Mouse (Mus musculus) liver, embryonic 12.5 days (tissue): Measurements from ENCODE around the gene Hoxd12. TPM values are rescaled to one million over a fixed set of nuclear protein-coding genes. Genes with fewer than 3 reads are reported as not detected.

Experiments
- ATAC-seq: fragments of 200-750 bp; cut with Nextera tagmentation; 2 replicates; pipeline ENCODE4 v1.8.0; 2017; ENCODE audit warnings: moderate number of reproducible peaks, mild to moderate bottlenecking, moderate library complexity
- H3K27ac ChIP-seq: fragments of 300-500 bp; sonication (generic); 2 replicates; pipeline ENCODE4 v1.5.1; 2016; ENCODE audit warnings: mild to moderate bottlenecking
- H3K27me3 ChIP-seq: fragments of 300-500 bp; sonication (generic); replicated peaks from 2 replicates; pipeline ENCODE4 v1.6.1; 2016; ENCODE audit warnings: mild to moderate bottlenecking, moderate library complexity
- H3K36me3 ChIP-seq: fragments of 300-500 bp; sonication (generic); 2 replicates; pipeline ENCODE4 v1.6.1; 2016; ENCODE audit warnings: mild to moderate bottlenecking, moderate library complexity
- H3K4me1 ChIP-seq: fragments of 300-500 bp; sonication (generic); 2 replicates; pipeline ENCODE4 v1.6.1; 2016
- H3K4me2 ChIP-seq: fragments of 300-500 bp; sonication (generic); 2 replicates; pipeline ENCODE4 v1.6.1; 2016; ENCODE audit warnings: mild to moderate bottlenecking, moderate library complexity
- H3K4me3 ChIP-seq: fragments of 300-500 bp; sonication (generic); 2 replicates; pipeline ENCODE4 v1.5.1; 2016; ENCODE audit warnings: mild to moderate bottlenecking, moderate library complexity
- H3K9ac ChIP-seq: fragments of 300-500 bp; sonication (generic); 2 replicates; pipeline ENCODE4 v1.6.1; 2016; ENCODE audit warnings: mild to moderate bottlenecking, moderate library complexity
- H3K9me3 ChIP-seq: fragments of 300-500 bp; sonication (generic); replicated peaks from 2 replicates; pipeline ENCODE4 v1.6.1; 2016; ENCODE audit warnings: mild to moderate bottlenecking, moderate library complexity
- WGBS: fragments of 180-500 bp; shearing (Covaris S2); methylation state at CpG from one replicate; pipeline ENCODE4 v1.1.7; 2016; ENCODE audit not compliant: insufficient replicate concordance; 5-methylcytosine and 5-hydroxymethylcytosine counted together
- polyA plus RNA-seq: library from polyadenylated mRNA; unstranded; fragments of >200 nt; fragmentation: Nextera tagmentation; extraction: Ambion mirVana; gene quantifications from 2 replicates; pipeline ENCODE4 v1.2.1, GENCODE M21; 2016

Gene Hoxd12
- polyA plus RNA-seq, 1 experiment from 2014 or later = not detected

GRCm38 (mm10) chr2:74703317-74703716 lies 28.5 kb downstream of the Hoxd12 start:
- Histone ChIP-seq H3K9ac (no peak overlapping the region), H3K4me1 (peaks cover 16% of the 10 kb centered on the region), H3K4me3 (no peak overlapping the region), H3K27ac (no peak overlapping the region), H3K4me2 (no peak overlapping the region), H3K27me3 (peaks cover 99% of the 10 kb centered on the region), H3K36me3 (no peaks in the 10 kb centered on the region), H3K9me3 (no peaks in the 10 kb centered on the region)
- WGBS = 13% methylated on average over 10 of the region's 10 CpGs
- no peak for ATAC-seq

- Histone ChIP-seq H3K4me2 (no peak overlapping the region), H3K27me3 (peaks cover 99% of the 10 kb centered on the region), H3K4me1 (peaks cover 13% of the 10 kb centered on the region), H3K9me3 (no peaks in the 10 kb centered on the region), H3K4me3 (no peak overlapping the region), H3K27ac (no peak overlapping the region), H3K36me3 (no peaks in the 10 kb centered on the region), H3K9ac (no peak overlapping the region)
- WGBS = 5% methylated on average over 26 of the region's 26 CpGs
- no peak for ATAC-seq
These were observed 29.0 kb downstream of the Hoxd12 start for GRCm38 (mm10) chr2:74703720-74704392.

- H3K9me3 ChIP-seq = no peaks in the 10 kb centered on the region
- peak within 1 kb of the TSS; percentile 59 for H3K4me2 ChIP-seq
- no peak within 1 kb of the TSS for H3K9ac ChIP-seq
- 2% methylated on average over 45 of the region's 52 CpGs for WGBS
- H3K4me1 ChIP-seq = peaks cover 13% of the 10 kb centered on the region
- no peaks in the 10 kb centered on the region for H3K36me3 ChIP-seq
- peaks cover 99% of the 10 kb centered on the region for H3K27me3 ChIP-seq
- H3K27ac ChIP-seq = no peak within 1 kb of the TSS
- peak within 1 kb of the TSS; percentile 47 for H3K4me3 ChIP-seq
- ATAC-seq = no peak
These were observed 29.7 kb downstream of the Hoxd12 start, which contains the start of gene Hoxd8 for GRCm38 (mm10) chr2:74704393-74704998. Gene Hoxd8, plus strand, starts transcription at chr2:74704615.

- no peak for ATAC-seq
These were observed 30.2 kb downstream of the Hoxd12 start for GRCm38 (mm10) chr2:74704999-74705466.

GRCm38 (mm10) chr2:74705467-74706089 lies 30.8 kb downstream of the Hoxd12 start:
- H3K9ac ChIP-seq = no peak overlapping the region
- 1% methylated on average over 71 of the region's 85 CpGs for WGBS
- peak overlapping the region; percentile 47 for H3K4me3 ChIP-seq
- peaks cover 99% of the 10 kb centered on the region for H3K27me3 ChIP-seq
- peaks cover 13% of the 10 kb centered on the region for H3K4me1 ChIP-seq
- H3K36me3 ChIP-seq = no peaks in the 10 kb centered on the region
- no peak for ATAC-seq
- H3K27ac ChIP-seq = no peak overlapping the region
- no peaks in the 10 kb centered on the region for H3K9me3 ChIP-seq
- peak overlapping the region; percentile 59 for H3K4me2 ChIP-seq

More at GRCm38 (mm10) chr2:74704999-74705466, 30.2 kb downstream of the Hoxd12 start:
- Histone ChIP-seq H3K9me3 (no peaks in the 10 kb centered on the region), H3K4me2 (peak overlapping the region; percentile 59), H3K4me1 (peaks cover 13% of the 10 kb centered on the region), H3K36me3 (no peaks in the 10 kb centered on the region), H3K27ac (no peak overlapping the region), H3K9ac (no peak overlapping the region), H3K4me3 (peak overlapping the region; percentile 47), H3K27me3 (peaks cover 99% of the 10 kb centered on the region)
- under 1% methylated on average over 48 of the region's 66 CpGs for WGBS

GRCm38 (mm10) chr2:74706393-74706960 lies 31.7 kb downstream of the Hoxd12 start:
- Histone ChIP-seq H3K4me2 (no peak overlapping the region), H3K4me3 (no peak overlapping the region), H3K4me1 (peaks cover 13% of the 10 kb centered on the region), H3K27me3 (peaks cover 99% of the 10 kb centered on the region), H3K9me3 (no peaks in the 10 kb centered on the region), H3K27ac (no peak overlapping the region), H3K36me3 (no peaks in the 10 kb centered on the region), H3K9ac (no peak overlapping the region)
- WGBS = 7% methylated on average over 13 of the region's 13 CpGs
- no peak for ATAC-seq

GRCm38 (mm10) chr2:74707599-74707998 lies 32.8 kb downstream of the Hoxd12 start:
- Histone ChIP-seq H3K9me3 (no peaks in the 10 kb centered on the region), H3K27me3 (peaks cover 99% of the 10 kb centered on the region), H3K27ac (no peak overlapping the region), H3K4me1 (peaks cover 13% of the 10 kb centered on the region), H3K9ac (no peak overlapping the region), H3K4me2 (no peak overlapping the region), H3K36me3 (no peaks in the 10 kb centered on the region), H3K4me3 (no peak overlapping the region)
- no peak for ATAC-seq
- 22% methylated on average over 7 of the region's 7 CpGs for WGBS

GRCm38 (mm10) chr2:74708676-74709075 lies 33.9 kb downstream of the Hoxd12 start:
- Histone ChIP-seq H3K27me3 (peaks cover 99% of the 10 kb centered on the region), H3K4me2 (no peak overlapping the region), H3K4me3 (no peak overlapping the region), H3K36me3 (no peaks in the 10 kb centered on the region), H3K4me1 (peaks cover 13% of the 10 kb centered on the region), H3K9me3 (no peaks in the 10 kb centered on the region), H3K27ac (no peak overlapping the region), H3K9ac (no peak overlapping the region)
- WGBS = 36% methylated on average over 4 of the region's 4 CpGs
- no peak for ATAC-seq

GRCm38 (mm10) chr2:74709465-74710419 lies 34.9 kb downstream of the Hoxd12 start:
- 16% methylated on average over 5 of the region's 5 CpGs for WGBS
- Histone ChIP-seq H3K9me3 (no peaks in the 10 kb centered on the region), H3K9ac (no peak overlapping the region), H3K4me1 (peaks cover 10% of the 10 kb centered on the region), H3K27ac (no peak overlapping the region), H3K4me3 (no peak overlapping the region), H3K27me3 (peaks cover 99% of the 10 kb centered on the region), H3K36me3 (no peaks in the 10 kb centered on the region), H3K4me2 (no peak overlapping the region)
- no peak for ATAC-seq

- no peak overlapping the region for H3K4me2 ChIP-seq
These were observed 36.2 kb downstream of the Hoxd12 start for GRCm38 (mm10) chr2:74710929-74711543.

More at GRCm38 (mm10) chr2:74710929-74711543, 36.2 kb downstream of the Hoxd12 start:
- H3K4me1 ChIP-seq = peaks cover 4% of the 10 kb centered on the region; the same call in 1 of the 2 replicates
- no peaks in the 10 kb centered on the region for H3K36me3 ChIP-seq
- H3K9ac ChIP-seq = no peak overlapping the region
- H3K27ac ChIP-seq = no peak overlapping the region
- WGBS = under 1% methylated on average over 16 of the region's 16 CpGs
- no peaks in the 10 kb centered on the region for H3K9me3 ChIP-seq
- no peak for ATAC-seq
- peaks cover 99% of the 10 kb centered on the region for H3K27me3 ChIP-seq
- H3K4me3 ChIP-seq = no peak overlapping the region
